Mouse (Mus musculus) testis, adult 2 months (tissue): ENCODE measurements around the gene Rbm12.

Experiments
- CTCF ChIP-seq: fragments of 200-500 bp; IDR thresholded peaks from 2 replicates; pipeline ENCODE4 v1.5.1; 2012; ENCODE audit warnings: low read depth, mild to moderate bottlenecking, inconsistent platforms, low read length, moderate library complexity; ENCODE audit not compliant: control insufficient read depth, insufficient read depth, insufficient replicate concordance
- POLR2A ChIP-seq: fragments of 200-500 bp; IDR thresholded peaks from 2 replicates; pipeline ENCODE4 v1.6.1; 2012; ENCODE audit warnings: low read depth, mild to moderate bottlenecking, inconsistent platforms, low read length, moderate library complexity; ENCODE audit not compliant: control insufficient read depth

- TF ChIP-seq CTCF (no peak), POLR2A (no peak)
Measured at GRCm38 (mm10) chr2:156145486-156146130, 33.8 kb upstream of the Rbm12 start.
